Mouse (Mus musculus): ENCODE measurements around the gene Rab6b.

GRCm38 (mm10) chr9:103234565-103235165, 123.1 kb downstream of the Rab6b start:
- no peak for TF ChIP-seq CTCF (IDR thresholded peaks at IDR 0.05; ENCODE audit: low read depth, low read length)
- no peak for TF ChIP-seq POLR2A (IDR thresholded peaks at IDR 0.05; ENCODE audit: extremely low read depth, insufficient read depth, low read length)
